Mouse (Mus musculus) kidney, postnatal 14 days (tissue): ENCODE measurements at regions not wholly inside any gene's neighbourhood (a gene's known extent, or its start where the extent isn't known, plus 50 kb on each side); places are given as distances from the start of the nearest gene placed in this dataset.

Experiments
- DNase-seq: peaks from one replicate; pipeline ENCODE4 v3.0.0; 2022; ENCODE audit warnings: mixed read lengths

- DNase-seq = no peak
These were observed 661.0 kb downstream of the Pcdh18 start for GRCm38 (mm10) chr3:49096118-49096517.

GRCm38 (mm10) chr3:49093818-49094680 is 663.1 kb downstream of the Pcdh18 start:
- DNase-seq = peak; percentile 52

GRCm38 (mm10) chr3:49068801-49069200 is 688.3 kb downstream of the Pcdh18 start:
- no peak for DNase-seq

GRCm38 (mm10) chr3:49062081-49062480 is 695.0 kb downstream of the Pcdh18 start:
- no peak for DNase-seq

GRCm38 (mm10) chr3:49032981-49033380 is 724.1 kb downstream of the Pcdh18 start:
- DNase-seq = no peak

- DNase-seq = no peak
These were observed 747.7 kb downstream of the Pcdh18 start for GRCm38 (mm10) chr3:49009211-49009967.
